Mouse (Mus musculus) lung, embryonic 15.5 days (tissue): ENCODE results near the gene Mlf1. TPM values are rescaled to one million over a fixed set of nuclear protein-coding genes. Genes with fewer than 3 reads are reported as not detected.
A peak's percentile ranks its signal among the peaks of the same experiment; 100 is the strongest.

Experiments
- ATAC-seq: fragments of 200-750 bp; cut with Nextera tagmentation; 2 replicates; pipeline ENCODE4 v1.8.0; 2017; ENCODE audit warnings: moderate number of reproducible peaks, borderline replicate concordance; ENCODE audit not compliant: low FRiP score, low TSS enrichment; ENCODE audit errors: extremely low read depth
- H3K27ac ChIP-seq: fragments of 300-500 bp; sonication (generic); 2 replicates; pipeline ENCODE4 v1.5.1; 2015; ENCODE audit warnings: moderate library complexity, mild to moderate bottlenecking, inconsistent platforms
- H3K27me3 ChIP-seq: fragments of 300-500 bp; sonication (generic); 2 replicates; pipeline ENCODE4 v1.6.1; 2015; ENCODE audit warnings: inconsistent platforms
- H3K36me3 ChIP-seq: fragments of 300-500 bp; sonication (generic); 2 replicates; pipeline ENCODE4 v1.6.1; 2015; ENCODE audit warnings: inconsistent platforms
- H3K4me1 ChIP-seq: fragments of 300-500 bp; sonication (generic); 2 replicates; pipeline ENCODE4 v1.6.1; 2015; ENCODE audit warnings: inconsistent platforms
- H3K4me2 ChIP-seq: fragments of 300-500 bp; sonication (generic); 2 replicates; pipeline ENCODE4 v1.6.1; 2015; ENCODE audit warnings: inconsistent platforms, mild to moderate bottlenecking, moderate library complexity
- H3K4me3 ChIP-seq: fragments of 300-500 bp; sonication (generic); 2 replicates; pipeline ENCODE4 v1.5.1; 2015; ENCODE audit warnings: mild to moderate bottlenecking, inconsistent platforms
- H3K9ac ChIP-seq: fragments of 300-500 bp; sonication (generic); 2 replicates; pipeline ENCODE4 v1.6.1; 2015; ENCODE audit warnings: inconsistent platforms
- H3K9me3 ChIP-seq: fragments of 300-500 bp; sonication (generic); 2 replicates; pipeline ENCODE4 v1.6.1; 2016; ENCODE audit warnings: inconsistent platforms
- WGBS: fragments of 180-500 bp; shearing (Covaris S2); methylation state at CpG from one replicate; pipeline ENCODE4 v1.1.7; 2015; 5-methylcytosine and 5-hydroxymethylcytosine counted together
- polyA plus RNA-seq: library from polyadenylated mRNA; unstranded; fragments of >200 nt; fragmentation: Nextera tagmentation; extraction: Ambion mirVana; gene quantifications from 2 replicates; pipeline ENCODE4 v1.2.1, GENCODE M21; 2015

Gene Mlf1
- polyA plus RNA-seq, 1 experiment from 2014 or later, result 41.1 TPM

DNA sequence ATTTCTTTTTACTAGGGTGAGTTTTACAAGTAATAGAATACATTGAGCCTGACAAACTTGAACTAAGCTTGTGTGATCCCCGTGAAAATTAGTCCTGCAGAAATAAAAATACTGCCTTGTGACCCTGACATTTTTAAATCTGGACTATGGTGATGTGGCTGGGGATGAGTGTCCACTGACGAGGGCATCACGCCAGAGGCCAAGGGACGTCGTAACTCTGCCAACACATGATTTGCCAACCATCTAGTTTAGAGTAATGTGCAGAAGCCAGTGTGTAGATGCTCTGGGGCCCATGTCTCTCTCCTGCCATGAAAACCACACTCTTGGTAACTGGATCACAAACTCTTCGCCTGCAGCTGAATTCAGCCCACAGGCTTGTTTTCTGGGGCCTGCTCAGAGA, 6.4 kb upstream of the Mlf1 start:
- Histone ChIP-seq H3K27ac (no peak overlapping the region), H3K27me3 (no peaks in the 10 kb centered on the region), H3K9ac (no peak overlapping the region), H3K4me3 (no peak overlapping the region), H3K9me3 (no peaks in the 10 kb centered on the region), H3K4me2 (no peak overlapping the region), H3K36me3 (no peaks in the 10 kb centered on the region), H3K4me1 (no peaks in the 10 kb centered on the region)
- no peak for ATAC-seq
- WGBS, result 64% methylated on average over 6 of the region's 6 CpGs

DNA sequence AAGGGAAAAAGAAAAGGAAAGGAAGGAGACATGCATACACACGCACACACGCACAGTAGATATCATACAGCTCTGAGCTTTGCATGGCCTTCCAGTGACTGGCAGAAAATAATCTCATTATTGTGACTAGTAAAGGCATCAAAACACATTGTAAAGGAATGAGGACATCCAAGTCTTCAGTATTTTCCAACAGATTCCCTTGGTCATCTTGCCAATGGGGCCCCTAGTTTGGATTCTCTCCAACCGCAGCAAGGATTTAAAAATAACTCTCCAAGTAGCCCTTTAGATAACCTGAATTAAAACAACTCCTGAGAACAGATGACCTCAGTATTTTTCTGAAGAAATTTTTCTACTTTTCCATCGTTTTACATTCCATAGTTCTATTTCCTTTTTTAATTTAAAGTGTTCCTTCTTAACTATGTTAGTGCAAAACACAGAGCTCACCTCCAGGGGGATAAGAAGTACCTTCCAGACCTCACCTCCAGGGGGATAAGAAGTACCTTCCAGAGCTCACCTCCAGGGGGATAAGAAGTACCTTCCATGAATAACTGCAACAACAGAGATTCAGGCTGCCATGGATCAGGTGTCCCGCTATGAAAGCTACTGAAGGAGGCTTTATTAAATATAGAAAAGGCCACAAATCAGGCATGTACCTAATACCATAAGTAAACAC, 4.4 kb upstream of the Mlf1 start:
- peaks cover 5% of the 10 kb centered on the region; the same call in 1 of the 2 replicates for H3K4me1 ChIP-seq
- no peak overlapping the region for H3K9ac ChIP-seq
- no peak overlapping the region for H3K4me3 ChIP-seq
- H3K27me3 ChIP-seq, result peaks cover 8% of the 10 kb centered on the region; the same call in 1 of the 2 replicates
- H3K9me3 ChIP-seq, result no peaks in the 10 kb centered on the region
- H3K4me2 ChIP-seq, result no peak overlapping the region
- no peak overlapping the region for H3K27ac ChIP-seq
- no peak for ATAC-seq
- no peaks in the 10 kb centered on the region for H3K36me3 ChIP-seq
- whole genome bisulfite sequencing, result 69% methylated on average over 5 of the region's 5 CpGs

DNA sequence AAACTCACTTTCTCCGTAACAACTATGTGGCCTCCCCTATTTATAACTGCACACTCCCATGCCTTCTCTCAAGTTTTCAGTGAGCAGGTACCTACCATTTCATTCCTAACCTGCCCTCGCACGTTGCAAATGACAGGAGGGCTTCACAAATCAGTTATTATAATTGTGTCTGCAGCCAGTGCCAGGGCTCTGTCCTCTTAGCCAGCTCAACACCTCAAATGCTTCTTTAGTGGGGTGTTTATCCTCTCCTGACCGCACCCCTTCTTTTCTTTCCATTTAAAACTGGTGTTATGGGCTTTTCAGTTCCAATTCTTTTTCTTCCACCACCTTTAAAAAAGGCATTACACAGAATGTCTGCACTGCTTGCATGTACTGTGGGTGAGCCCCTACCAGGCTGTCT, 1.7 kb upstream of the Mlf1 start:
- ATAC-seq, result no peak
- H3K4me2 ChIP-seq, result no peak overlapping the region
- peaks cover 6% of the 10 kb centered on the region; the same call in 1 of the 2 replicates for H3K4me1 ChIP-seq
- no peak overlapping the region for H3K27ac ChIP-seq
- H3K27me3 ChIP-seq, result peaks cover 9% of the 10 kb centered on the region; the same call in 1 of the 2 replicates
- H3K9me3 ChIP-seq, result no peaks in the 10 kb centered on the region
- no peak overlapping the region for H3K9ac ChIP-seq
- H3K4me3 ChIP-seq, result no peak overlapping the region
- WGBS, result 75% methylated on average over 4 of the region's 4 CpGs
- no peaks in the 10 kb centered on the region for H3K36me3 ChIP-seq

DNA sequence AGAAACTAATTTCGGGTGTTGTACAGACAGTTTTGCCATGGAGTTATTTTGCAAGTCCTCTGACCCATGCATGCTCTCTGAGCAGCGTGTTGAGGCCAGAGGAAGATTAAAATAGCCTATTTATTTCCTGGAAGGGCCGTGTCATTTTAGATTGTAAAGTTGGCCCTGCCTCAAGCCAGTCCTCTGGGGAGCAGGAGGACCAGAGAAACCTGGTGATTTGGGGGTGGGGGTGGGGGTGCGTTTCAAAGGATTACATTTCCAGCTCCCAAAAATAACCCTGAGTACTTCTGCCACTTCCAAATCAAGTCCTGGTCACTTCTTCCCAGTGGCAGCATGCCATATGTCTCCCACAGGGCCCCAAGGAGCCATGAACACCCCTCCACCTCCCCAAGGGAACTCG, 1.1 kb upstream of the Mlf1 start:
- Histone ChIP-seq H3K36me3 (no peaks in the 10 kb centered on the region), H3K4me1 (peaks cover 6% of the 10 kb centered on the region; the same call in 1 of the 2 replicates), H3K27me3 (peaks cover 9% of the 10 kb centered on the region; the same call in 1 of the 2 replicates), H3K9ac (no peak overlapping the region), H3K4me2 (no peak overlapping the region), H3K9me3 (no peaks in the 10 kb centered on the region), H3K27ac (no peak overlapping the region), H3K4me3 (no peak overlapping the region)
- ATAC-seq, result no peak
- 46% methylated on average over 5 of the region's 5 CpGs for WGBS

DNA sequence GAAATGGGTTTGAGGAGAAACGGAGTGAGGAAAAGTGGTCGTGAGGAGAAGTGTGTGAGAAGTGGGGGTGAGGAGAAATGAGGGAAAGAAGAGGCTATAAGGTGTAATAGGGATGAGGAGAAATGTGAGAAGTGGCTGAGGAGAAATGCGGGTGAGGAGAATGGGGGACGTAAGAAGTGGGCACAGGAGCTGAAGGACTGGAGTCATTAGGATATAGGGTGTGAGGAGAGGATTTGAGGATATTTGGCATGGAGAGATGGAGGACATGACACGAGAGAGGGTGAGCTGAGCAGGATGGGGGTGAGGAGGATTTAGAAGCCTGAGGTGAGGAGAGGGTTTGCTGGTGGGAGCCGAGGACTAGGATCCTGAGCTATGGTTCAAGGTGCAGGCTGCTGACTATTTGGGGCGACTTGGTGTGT, 472 bp downstream of the Mlf1 start:
- Histone ChIP-seq H3K4me3 (peak overlapping the region; percentile 49), H3K36me3 (no peaks in the 10 kb centered on the region), H3K9me3 (no peaks in the 10 kb centered on the region), H3K4me2 (peak overlapping the region; percentile 89), H3K27me3 (peaks cover 9% of the 10 kb centered on the region; the same call in 1 of the 2 replicates), H3K4me1 (peaks cover 6% of the 10 kb centered on the region; the same call in 1 of the 2 replicates), H3K27ac (no peak overlapping the region), H3K9ac (0 out of 2 replicates have a peak overlapping the region, but pooled peaks have one; percentile 34)
- peak; percentile 42; the same call in 1 of the 2 replicates for ATAC-seq
- WGBS, result 35% methylated on average over 7 of the region's 7 CpGs

DNA sequence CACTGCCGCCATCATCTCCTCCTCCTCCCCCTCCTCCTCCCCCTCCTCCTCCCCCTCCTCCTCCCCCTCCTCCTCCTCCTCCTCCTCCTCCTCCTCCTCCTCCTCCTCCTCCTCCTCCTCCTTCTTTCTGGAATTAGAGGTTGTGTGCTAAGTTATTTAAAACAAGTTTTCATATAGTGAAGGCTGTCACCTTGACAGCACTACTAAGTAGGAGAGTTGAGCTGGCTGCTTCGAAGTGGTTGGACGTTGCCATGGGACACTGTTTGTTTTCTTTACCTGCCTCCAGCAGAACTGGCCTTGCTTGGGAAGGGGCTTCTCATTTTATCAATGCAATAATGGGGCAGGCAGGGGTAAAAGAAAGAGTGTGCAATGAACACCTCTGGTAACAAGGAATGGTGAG, 1.2 kb downstream of the Mlf1 start, which contains the start of gene Gm17402:
Gene Gm17402, minus strand, starts transcription at position 101 of the 400 bp plus-strand sequence.
- Histone ChIP-seq H3K27ac (no peak within 1 kb of the TSS), H3K4me3 (peak within 1 kb of the TSS; percentile 49), H3K9me3 (no peaks in the 10 kb centered on the region), H3K36me3 (no peaks in the 10 kb centered on the region), H3K4me2 (peak within 1 kb of the TSS; percentile 89), H3K9ac (0 out of 2 replicates have a peak within 1 kb of the TSS, but pooled peaks have one; percentile 34), H3K27me3 (peaks cover 9% of the 10 kb centered on the region; the same call in 1 of the 2 replicates), H3K4me1 (peaks cover 6% of the 10 kb centered on the region; the same call in 1 of the 2 replicates)
- 21% methylated on average over 3 of the region's 3 CpGs for WGBS
- ATAC-seq, result no peak

DNA sequence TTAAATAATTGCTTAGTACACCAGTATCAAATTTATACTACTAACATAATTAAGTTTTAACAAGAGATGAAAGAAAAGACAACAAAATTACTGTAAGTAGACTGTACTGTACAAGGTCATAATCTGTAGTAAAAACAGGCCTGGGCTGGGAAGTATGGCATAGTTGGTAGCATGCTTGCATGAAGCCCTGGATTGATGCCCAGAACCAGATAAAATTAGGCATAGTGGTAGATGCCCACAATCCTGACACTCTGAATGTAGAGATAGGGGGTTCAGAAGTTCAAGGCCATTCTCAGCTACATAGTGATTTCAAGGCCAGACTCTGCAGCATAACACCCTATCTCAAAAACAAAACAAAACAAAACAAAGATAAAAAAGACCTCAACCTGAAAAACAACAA, 4.3 kb downstream of the Mlf1 start:
- peaks cover 4% of the 10 kb centered on the region; the same call in 1 of the 2 replicates for H3K27me3 ChIP-seq
- no peak overlapping the region for H3K4me2 ChIP-seq
- H3K4me3 ChIP-seq, result no peak overlapping the region
- H3K27ac ChIP-seq, result no peak overlapping the region
- no peak for ATAC-seq
- H3K9me3 ChIP-seq, result no peaks in the 10 kb centered on the region
- H3K36me3 ChIP-seq, result no peaks in the 10 kb centered on the region
- H3K4me1 ChIP-seq, result peaks cover 6% of the 10 kb centered on the region; the same call in 1 of the 2 replicates
- no peak overlapping the region for H3K9ac ChIP-seq

DNA sequence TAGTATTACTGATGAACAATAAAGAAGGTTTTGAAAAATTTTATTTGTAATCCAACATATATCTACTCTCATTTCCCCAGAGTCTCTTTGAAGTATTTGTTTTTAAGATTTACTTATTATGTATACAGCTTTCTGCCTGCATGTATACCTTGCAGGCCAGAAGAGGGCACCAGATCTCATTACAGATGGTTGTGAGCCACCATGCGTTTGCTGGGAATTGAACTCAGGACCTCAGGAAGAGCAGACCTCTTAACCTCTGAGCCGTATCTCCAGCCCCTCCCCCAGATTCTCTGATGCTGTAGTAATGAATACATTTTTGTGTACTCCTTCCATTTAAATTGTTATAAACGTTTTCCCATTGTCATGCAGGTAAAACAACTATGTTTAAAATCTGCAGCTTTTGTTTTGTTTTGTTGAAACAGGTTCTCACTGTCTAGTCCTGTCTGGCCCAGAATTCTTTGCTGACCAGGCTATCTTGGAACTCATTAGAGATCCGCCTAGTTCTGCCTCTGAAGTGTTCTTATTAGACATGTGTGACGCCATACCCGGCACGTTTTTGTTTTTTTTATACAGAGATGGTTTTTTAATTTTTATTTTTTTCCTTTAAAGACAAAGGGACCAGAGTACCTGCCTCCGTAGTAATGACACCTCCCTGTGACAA, 55.6 kb downstream of the Mlf1 start:
- H3K27me3 ChIP-seq, result no peaks in the 10 kb centered on the region
- peak overlapping the region; percentile 66 for H3K4me2 ChIP-seq
- no peak overlapping the region for H3K27ac ChIP-seq
- no peak for ATAC-seq
- peak overlapping the region; percentile 95 for H3K4me3 ChIP-seq
- peaks cover 12% of the 10 kb centered on the region for H3K36me3 ChIP-seq
- 0 out of 2 replicates have a peak overlapping the region, but pooled peaks have one; percentile 89 for H3K9ac ChIP-seq
- WGBS, result 30% methylated on average over 8 of the region's 8 CpGs
- peaks cover 10% of the 10 kb centered on the region for H3K4me1 ChIP-seq
- peaks cover 13% of the 10 kb centered on the region; the same call in 1 of the 2 replicates for H3K9me3 ChIP-seq

DNA sequence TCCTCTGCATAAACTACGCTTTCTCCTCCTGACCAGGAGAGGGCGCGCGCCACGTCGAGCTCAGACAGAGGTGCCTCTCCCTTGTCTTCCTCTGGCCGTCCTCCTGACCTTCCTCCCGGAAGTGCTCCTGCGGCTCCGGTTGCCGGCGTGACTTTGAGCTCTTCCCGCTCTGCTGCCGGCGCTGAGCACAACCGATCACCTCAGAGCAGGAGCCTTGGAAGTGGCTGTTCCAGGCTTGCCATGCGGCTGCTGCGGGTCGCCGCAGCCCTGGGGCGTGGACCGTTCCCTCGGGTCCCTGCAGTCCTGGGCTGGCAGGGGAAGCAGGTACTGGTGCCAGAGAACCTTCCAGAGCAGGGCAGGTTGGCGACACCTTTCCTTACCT, 56.1 kb downstream of the Mlf1 start, which contains the start of gene Gfm1:
Gene Gfm1, plus strand, starts transcription at position 98 of the 382 bp plus-strand sequence.
- H3K4me1 ChIP-seq, result peaks cover 10% of the 10 kb centered on the region
- peaks cover 13% of the 10 kb centered on the region; the same call in 1 of the 2 replicates for H3K9me3 ChIP-seq
- H3K36me3 ChIP-seq, result peaks cover 16% of the 10 kb centered on the region
- H3K27me3 ChIP-seq, result no peaks in the 10 kb centered on the region
- H3K4me3 ChIP-seq, result peak within 1 kb of the TSS; percentile 95
- 0 out of 2 replicates have a peak within 1 kb of the TSS, but pooled peaks have one; percentile 29 for H3K27ac ChIP-seq
- peak; percentile 90 for ATAC-seq
- H3K4me2 ChIP-seq, result peak within 1 kb of the TSS; percentile 66
- WGBS, result 0% methylated on average over 24 of the region's 24 CpGs
- H3K9ac ChIP-seq, result peak within 1 kb of the TSS; percentile 89

DNA sequence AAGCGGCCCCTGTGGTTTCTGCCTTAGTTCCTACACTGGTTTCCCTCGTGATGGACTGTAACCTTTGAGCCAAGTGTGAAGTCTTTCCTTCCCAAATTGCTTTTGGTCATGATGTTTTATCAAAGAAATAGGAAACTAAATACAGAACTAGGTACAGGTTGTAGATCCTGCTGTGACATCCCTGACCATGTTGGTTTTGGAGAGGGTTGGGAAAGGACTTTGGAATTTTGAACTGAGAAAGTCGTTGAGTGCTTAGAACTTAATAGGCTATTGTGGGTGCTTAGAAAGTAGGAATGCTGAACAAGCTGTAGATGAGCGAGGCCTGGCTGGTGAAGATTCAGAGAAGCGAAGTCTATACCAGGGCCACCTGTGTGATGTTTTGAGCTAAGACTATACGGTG, 60.1 kb downstream of the Mlf1 start:
- Histone ChIP-seq H3K4me1 (peaks cover 10% of the 10 kb centered on the region), H3K9me3 (no peaks in the 10 kb centered on the region), H3K27me3 (no peaks in the 10 kb centered on the region), H3K4me2 (no peak overlapping the region), H3K27ac (no peak overlapping the region), H3K4me3 (no peak overlapping the region), H3K36me3 (peaks cover 41% of the 10 kb centered on the region), H3K9ac (no peak overlapping the region)
- ATAC-seq, result no peak
- WGBS, result 89% methylated on average over 6 of the region's 6 CpGs

DNA sequence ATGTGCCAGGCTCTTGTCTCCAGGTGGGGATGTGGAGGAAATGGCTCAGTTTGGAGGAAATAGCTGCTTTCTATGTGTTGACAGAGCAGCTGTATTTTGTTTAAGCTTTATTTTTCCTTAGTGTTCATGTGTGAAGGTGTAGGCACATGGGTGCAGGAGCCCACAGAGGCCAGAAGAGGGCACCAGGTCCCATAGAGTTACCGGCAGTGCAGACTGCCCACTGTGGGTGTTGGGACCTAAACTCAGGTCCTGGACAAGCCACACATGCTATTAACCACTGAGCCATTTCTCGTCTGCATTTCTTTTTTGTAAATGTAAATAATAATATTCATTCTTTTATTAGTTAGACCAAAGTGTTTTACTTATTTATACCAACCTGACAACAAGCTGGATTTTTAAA, 73.2 kb downstream of the Mlf1 start:
- 85% methylated on average over 2 of the region's 2 CpGs for WGBS
- no peak for ATAC-seq
- H3K27ac ChIP-seq, result no peak overlapping the region
- no peaks in the 10 kb centered on the region for H3K27me3 ChIP-seq
- H3K9me3 ChIP-seq, result no peaks in the 10 kb centered on the region
- H3K36me3 ChIP-seq, result peaks cover 57% of the 10 kb centered on the region
- no peak overlapping the region for H3K4me2 ChIP-seq
- no peak overlapping the region for H3K4me3 ChIP-seq
- H3K9ac ChIP-seq, result no peak overlapping the region
- H3K4me1 ChIP-seq, result no peaks in the 10 kb centered on the region
